Mouse (Mus musculus) MEL (cell line): ENCODE data around the gene Hdgf. TPM values are rescaled to one million over a fixed set of nuclear protein-coding genes. Genes with fewer than 3 reads are reported as not detected.

Source experiments
- DNase-seq: peaks from one replicate; pipeline ENCODE4 v3.0.0; 2011; ENCODE audit warnings: low read depth, low spot score
- H3K27ac ChIP-seq: 2 replicates; pipeline ENCODE4 v1.5.1; 2012; ENCODE audit warnings: low read depth, mild to moderate bottlenecking, control low read depth, low read length, moderate library complexity; ENCODE audit not compliant: control insufficient read depth
- H3K27me3 ChIP-seq, 2 experiments: fragments of 150-350 bp in 1 of 2; sonication (generic) in 1 of 2; 2 replicates each; pipeline ENCODE4 v1.6.1; 2012; ENCODE audit warnings: low read length in 2 of 2, mild to moderate bottlenecking in 2 of 2, improper control_type of control experiment in 1 of 2, moderate library complexity in 1 of 2; ENCODE audit not compliant: insufficient read depth in 2 of 2, control insufficient read depth in 1 of 2
- H3K36me3 ChIP-seq, 2 experiments: 2 replicates each; pipeline ENCODE4 v1.6.1; 2012 to 2014; ENCODE audit warnings: low read length in 2 of 2, improper control_type of control experiment in 1 of 2, inconsistent platforms in 1 of 2, mild to moderate bottlenecking in 1 of 2; ENCODE audit not compliant: insufficient read depth in 2 of 2, control insufficient read depth in 1 of 2
- H3K4me1 ChIP-seq, 2 experiments: fragments of 150-350 bp in 1 of 2; sonication (generic) in 1 of 2; 2 replicates each; pipeline ENCODE4 v1.6.1; 2012; ENCODE audit warnings: low read length in 2 of 2, improper control_type of control experiment in 1 of 2, mild to moderate bottlenecking in 1 of 2; ENCODE audit not compliant: insufficient read depth in 2 of 2, control insufficient read depth in 1 of 2
- H3K4me3 ChIP-seq, 2 experiments: fragments of 150-350 bp in 1 of 2; sonication (generic) in 1 of 2; 2 replicates each; pipeline ENCODE4 v1.5.1; 2012; ENCODE audit warnings: low read depth in 2 of 2, low read length in 2 of 2, mild to moderate bottlenecking in 2 of 2, moderate library complexity in 2 of 2, control low read depth in 1 of 2, improper control_type of control experiment in 1 of 2; ENCODE audit not compliant: control insufficient read depth in 1 of 2, insufficient read depth in 1 of 2
- H3K79me2 ChIP-seq: 2 replicates; pipeline ENCODE4 v1.6.1; 2012; ENCODE audit warnings: mild to moderate bottlenecking, low read length, moderate library complexity; ENCODE audit not compliant: control insufficient read depth, poor library complexity, insufficient read depth
- H3K9ac ChIP-seq: 2 replicates; pipeline ENCODE4 v1.6.1; 2012; ENCODE audit warnings: low read depth, mild to moderate bottlenecking, control low read depth, low read length, moderate library complexity; ENCODE audit not compliant: control insufficient read depth, poor library complexity, severe bottlenecking
- H3K9me3 ChIP-seq: fragments of 150-350 bp; sonication (generic); replicated peaks from 2 replicates; pipeline ENCODE4 v1.6.1; 2012; ENCODE audit warnings: mild to moderate bottlenecking, low read length, improper control_type of control experiment, moderate library complexity; ENCODE audit not compliant: insufficient read depth
- BHLHE40 ChIP-seq: IDR thresholded peaks from 2 replicates; pipeline ENCODE4 v1.6.1; 2012; ENCODE audit warnings: low read depth, mild to moderate bottlenecking, inconsistent platforms, low read length, improper control_type of control experiment, borderline replicate concordance
- CHD1 ChIP-seq: IDR thresholded peaks from 2 replicates; pipeline ENCODE4 v1.6.1; 2012; ENCODE audit warnings: low read depth, mild to moderate bottlenecking, inconsistent platforms, low read length, improper control_type of control experiment
- CHD2 ChIP-seq: IDR thresholded peaks from 2 replicates; pipeline ENCODE4 v1.6.1; 2011; ENCODE audit warnings: low read length, improper control_type of control experiment
- CTCF ChIP-seq, 3 experiments: IDR thresholded peaks in 2 of 3; conservative IDR thresholded peaks in 1 of 3; 2 replicates each; pipeline ENCODE4 v1.5.1; 2011 to 2012; ENCODE audit warnings: low read length in 3 of 3, low read depth in 2 of 3, mild to moderate bottlenecking in 2 of 3, improper control_type of control experiment in 1 of 3, inconsistent platforms in 1 of 3, mixed read lengths in 1 of 3, moderate library complexity in 1 of 3; ENCODE audit not compliant: control insufficient read depth in 1 of 3, insufficient read depth in 1 of 3, poor library complexity in 1 of 3, severe bottlenecking in 1 of 3
- E2F4 ChIP-seq: IDR thresholded peaks from 2 replicates; pipeline ENCODE4 v1.6.1; 2011; ENCODE audit warnings: low read depth, low read length, improper control_type of control experiment, borderline replicate concordance
- ETS1 ChIP-seq: IDR thresholded peaks from 2 replicates; pipeline ENCODE4 v1.6.1; 2012; ENCODE audit warnings: low read depth, mild to moderate bottlenecking, inconsistent platforms, low read length, improper control_type of control experiment, moderate library complexity
- GABPA ChIP-seq: IDR thresholded peaks from 2 replicates; pipeline ENCODE4 v1.6.1; 2012; ENCODE audit warnings: low read depth, mild to moderate bottlenecking, inconsistent platforms, low read length, improper control_type of control experiment, moderate library complexity
- HCFC1 ChIP-seq: IDR thresholded peaks from 2 replicates; pipeline ENCODE4 v1.6.1; 2012; ENCODE audit warnings: low read depth, mild to moderate bottlenecking, inconsistent platforms, low read length, improper control_type of control experiment, moderate library complexity
- JUND ChIP-seq: IDR thresholded peaks from 2 replicates; pipeline ENCODE4 v1.6.1; 2011; ENCODE audit warnings: low read depth, mild to moderate bottlenecking, improper control_type of control experiment, low read length
- MAFK ChIP-seq: IDR thresholded peaks from 2 replicates; pipeline ENCODE4 v1.6.1; 2011; ENCODE audit warnings: low read depth, mild to moderate bottlenecking, low read length, improper control_type of control experiment, borderline replicate concordance
- MAX ChIP-seq: IDR thresholded peaks from 2 replicates; pipeline ENCODE4 v1.6.1; 2011; ENCODE audit warnings: low read length, improper control_type of control experiment
- MAZ ChIP-seq: IDR thresholded peaks from 2 replicates; pipeline ENCODE4 v1.6.1; 2012; ENCODE audit warnings: low read depth, mild to moderate bottlenecking, inconsistent platforms, low read length, improper control_type of control experiment
- MEF2A ChIP-seq: IDR thresholded peaks from 2 replicates; pipeline ENCODE4 v1.6.1; 2014; ENCODE audit warnings: low read depth, mild to moderate bottlenecking, inconsistent platforms, low read length, improper control_type of control experiment; ENCODE audit not compliant: poor library complexity, insufficient replicate concordance, severe bottlenecking; ENCODE audit errors: extremely low read depth
- MXI1 ChIP-seq: IDR thresholded peaks from 2 replicates; pipeline ENCODE4 v1.6.1; 2011; ENCODE audit warnings: mild to moderate bottlenecking, low read depth, low read length, improper control_type of control experiment
- MYC ChIP-seq: IDR thresholded peaks from 2 replicates; pipeline ENCODE4 v1.6.1; 2011; ENCODE audit warnings: low read depth, mild to moderate bottlenecking, low read length, improper control_type of control experiment, moderate library complexity
- NELFE ChIP-seq: IDR thresholded peaks from 2 replicates; pipeline ENCODE4 v1.6.1; 2011; ENCODE audit warnings: low read depth, low read length, improper control_type of control experiment
- NRF1 ChIP-seq: IDR thresholded peaks from 2 replicates; pipeline ENCODE4 v1.6.1; 2014; ENCODE audit warnings: low read depth, mild to moderate bottlenecking, inconsistent platforms, low read length, improper control_type of control experiment, moderate library complexity; ENCODE audit not compliant: poor library complexity, insufficient read depth, severe bottlenecking
- POLR2AphosphoS2 ChIP-seq: IDR thresholded peaks from 2 replicates; pipeline ENCODE4 v1.6.1; 2011; ENCODE audit warnings: low read length, improper control_type of control experiment
- RAD21 ChIP-seq: IDR thresholded peaks from 2 replicates; pipeline ENCODE4 v1.6.1; 2011; ENCODE audit warnings: mild to moderate bottlenecking, low read depth, low read length, improper control_type of control experiment
- RCOR1 ChIP-seq: IDR thresholded peaks from 2 replicates; pipeline ENCODE4 v1.6.1; 2012; ENCODE audit warnings: low read depth, mild to moderate bottlenecking, inconsistent platforms, low read length, improper control_type of control experiment
- SIN3A ChIP-seq: IDR thresholded peaks from 2 replicates; pipeline ENCODE4 v1.6.1; 2012; ENCODE audit warnings: low read length, improper control_type of control experiment, inconsistent platforms
- SMC3 ChIP-seq: IDR thresholded peaks from 2 replicates; pipeline ENCODE4 v1.6.1; 2011; ENCODE audit warnings: low read depth, low read length, improper control_type of control experiment
- TAL1 ChIP-seq: IDR thresholded peaks from 2 replicates; pipeline ENCODE4 v1.6.1; 2012; ENCODE audit warnings: mild to moderate bottlenecking, inconsistent platforms, low read length, moderate library complexity, mixed read lengths
- TCF12 ChIP-seq: IDR thresholded peaks from 2 replicates; pipeline ENCODE4 v1.6.1; 2014; ENCODE audit warnings: low read depth, mild to moderate bottlenecking, inconsistent platforms, low read length, improper control_type of control experiment, moderate library complexity
- UBTF ChIP-seq: IDR thresholded peaks from 2 replicates; pipeline ENCODE4 v1.6.1; 2012; ENCODE audit warnings: low read depth, mild to moderate bottlenecking, inconsistent platforms, low read length, improper control_type of control experiment, moderate library complexity, borderline replicate concordance; ENCODE audit not compliant: insufficient read depth
- USF1 ChIP-seq: IDR thresholded peaks from 2 replicates; pipeline ENCODE4 v1.6.1; 2014; ENCODE audit warnings: low read depth, mild to moderate bottlenecking, inconsistent platforms, low read length, improper control_type of control experiment, moderate library complexity
- USF2 ChIP-seq, 2 experiments: IDR thresholded peaks; 2 replicates each; pipeline ENCODE4 v1.6.1; 2011 to 2012; ENCODE audit warnings: improper control_type of control experiment in 2 of 2, low read length in 2 of 2, borderline replicate concordance in 1 of 2, inconsistent platforms in 1 of 2, low read depth in 1 of 2, mild to moderate bottlenecking in 1 of 2; ENCODE audit not compliant: insufficient read depth in 1 of 2
- ZC3H11A ChIP-seq: IDR thresholded peaks from 2 replicates; pipeline ENCODE4 v1.6.1; 2012; ENCODE audit warnings: low read depth, mild to moderate bottlenecking, inconsistent platforms, low read length, improper control_type of control experiment
- ZNF384 ChIP-seq: IDR thresholded peaks from 2 replicates; pipeline ENCODE4 v1.6.1; 2012; ENCODE audit warnings: low read depth, mild to moderate bottlenecking, inconsistent platforms, low read length, improper control_type of control experiment
- polyA plus RNA-seq, 2 experiments: library from polyadenylated mRNA; stranded (reverse) in 1 of 2; unstranded in 1 of 2; fragments of >175 nt in 1 of 2; fragments of >200 nt in 1 of 2; gene quantifications; 2 replicates each; pipeline versions ENCODE4 v1.2.1 to v1.2.4; 2012; ENCODE audit warnings: low replicate concordance in 2 of 2, low read depth in 1 of 2; ENCODE audit not compliant: insufficient read length in 2 of 2, insufficient read depth in 1 of 2, missing spikeins in 1 of 2
- total RNA-seq: library from RNA; depleted of rRNA; stranded (reverse); fragments of 300-350 nt; gene quantifications from 2 replicates; pipeline ENCODE4 v1.2.3, GENCODE M21; 2012

The Hdgf gene
- total and polyA plus RNA-seq, 3 experiments: 369 to 1,503 (median 519) TPM

- no peaks in the 10 kb centered on the region for H3K4me1 ChIP-seq
Measured at GRCm38 (mm10) chr3:87949955-87950515, 43.9 kb downstream of the Hdgf start.

GRCm38 (mm10) chr3:87951946-87952345 is 45.8 kb downstream of the Hdgf start:
- no peak overlapping the region for H3K9ac ChIP-seq
- no peak overlapping the region for H3K27ac ChIP-seq
- no peaks in the 10 kb centered on the region for H3K27me3 ChIP-seq
- H3K4me3 ChIP-seq: no peak overlapping the region
- DNase-seq: no peak
- no peaks in the 10 kb centered on the region for H3K36me3 ChIP-seq
- H3K9me3 ChIP-seq: no peaks in the 10 kb centered on the region
- no peaks in the 10 kb centered on the region for H3K4me1 ChIP-seq
- TF ChIP-seq JUND (no peak), MAX (no peak), UBTF (no peak), MYC (no peak), CTCF (IDR thresholded peaks at IDR 0.05 in 2 of 3, conservative IDR thresholded peaks at IDR 0.05 in 1 of 3; ENCODE audit: control insufficient read depth in 1 of 3, insufficient read depth in 1 of 3, low read depth in 2 of 3, low read length in 3 of 3, poor library complexity in 1 of 3, severe bottlenecking in 1 of 3) (no peak), MXI1 (no peak), MAZ (no peak), HCFC1 (no peak), NELFE (no peak), TCF12 (no peak), ZNF384 (no peak), SMC3 (no peak), SIN3A (no peak), CHD1 (no peak), BHLHE40 (no peak), NRF1 (no peak), ETS1 (no peak), USF1 (no peak), CHD2 (no peak)
- no peaks in the 10 kb centered on the region for H3K79me2 ChIP-seq

More at GRCm38 (mm10) chr3:87949955-87950515, 43.9 kb downstream of the Hdgf start:
- Histone ChIP-seq H3K4me3 (no peak overlapping the region), H3K27me3 (no peaks in the 10 kb centered on the region), H3K79me2 (no peaks in the 10 kb centered on the region), H3K27ac (no peak overlapping the region), H3K9ac (no peak overlapping the region), H3K36me3 (no peaks in the 10 kb centered on the region), H3K9me3 (no peaks in the 10 kb centered on the region)
- DNase-seq: no peak
- TF ChIP-seq GABPA (no peak), CTCF (IDR thresholded peaks at IDR 0.05 in 2 of 3, conservative IDR thresholded peaks at IDR 0.05 in 1 of 3; ENCODE audit: control insufficient read depth in 1 of 3, insufficient read depth in 1 of 3, low read depth in 2 of 3, low read length in 3 of 3, poor library complexity in 1 of 3, severe bottlenecking in 1 of 3) (no peak), JUND (no peak), MEF2A (no peak), RAD21 (no peak), ZC3H11A (no peak), USF2 (IDR thresholded peaks at IDR 0.05; ENCODE audit: borderline replicate concordance in 1 of 2, insufficient read depth in 1 of 2, low read depth in 1 of 2, low read length in 2 of 2) (no peak), MAZ (no peak), E2F4 (no peak), RCOR1 (no peak), CHD2 (no peak), TCF12 (no peak), TAL1 (no peak), MAFK (no peak), UBTF (no peak), POLR2AphosphoS2 (no peak), CHD1 (no peak), HCFC1 (no peak)
